Mouse (Mus musculus) liver, embryonic 14.5 days (tissue): ENCODE results near the gene Cxcl10.

ENCODE experiments used
- CTCF ChIP-seq: IDR thresholded peaks from 2 replicates; pipeline ENCODE4 v1.5.1; 2016; ENCODE audit warnings: antibody characterized with exemption, low read depth, control low read depth
- EP300 ChIP-seq: IDR thresholded peaks from 2 replicates; pipeline ENCODE4 v1.6.1; 2016; ENCODE audit warnings: antibody characterized with exemption, low read depth

DNA sequence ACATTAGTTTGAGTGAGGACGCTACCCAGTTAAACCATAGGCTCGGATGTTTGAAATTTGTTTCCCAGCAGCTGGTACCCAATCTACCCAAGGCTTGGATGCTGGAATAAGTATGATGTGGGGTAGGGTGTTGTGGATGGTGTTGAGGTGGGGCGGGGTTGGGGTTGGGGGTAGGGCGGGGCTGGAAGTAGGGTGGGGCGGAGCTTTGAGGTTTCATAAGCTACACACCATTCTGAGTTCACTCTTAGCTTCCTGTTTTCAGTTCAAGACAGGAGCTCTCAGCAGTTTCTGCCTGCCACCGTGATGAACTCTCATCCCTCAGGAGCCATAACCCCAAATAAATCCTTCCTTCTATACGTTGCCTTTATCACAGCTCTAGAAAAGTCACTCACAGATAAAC lies 30.6 kb downstream of the Cxcl10 start:
- TF ChIP-seq CTCF (no peak), EP300 (no peak)
